Mouse (Mus musculus) liver (tissue): Measurements from ENCODE around the gene Gm42957.
A peak's percentile ranks its signal among the peaks of the same experiment; 100 is the strongest.
"Not testable (repeated sequence)": the region's sequence is repeated elsewhere in the genome, so short reads cannot be mapped to it uniquely, and the experiment has no call there.

Experiments
- DNase-seq: peaks from one replicate; pipeline ENCODE4 v3.0.0-alpha.2; 2020; ENCODE audit warnings: mixed read lengths

Gm42957 gene

DNA sequence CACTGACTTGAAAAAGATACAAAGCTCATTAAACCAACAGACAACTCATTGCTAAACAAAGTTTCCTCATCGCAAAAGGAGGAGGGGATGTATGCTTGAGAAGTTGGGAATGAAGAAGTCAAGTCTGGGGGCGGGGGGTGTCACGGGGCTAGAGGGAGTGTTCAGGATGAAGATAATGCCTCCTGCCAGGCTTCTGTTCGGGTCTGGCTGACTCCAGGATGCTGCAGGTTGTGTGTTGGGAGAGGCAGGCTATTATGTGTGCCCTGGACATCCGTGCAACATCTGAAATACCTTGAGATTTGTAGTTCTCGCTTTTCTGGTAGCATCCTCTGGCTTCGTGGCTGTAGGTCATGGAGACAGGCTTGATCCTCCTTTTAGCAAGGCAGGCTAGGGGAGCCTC is 43.2 kb downstream of the Gm42957 start:
- no peak for DNase-seq

DNA sequence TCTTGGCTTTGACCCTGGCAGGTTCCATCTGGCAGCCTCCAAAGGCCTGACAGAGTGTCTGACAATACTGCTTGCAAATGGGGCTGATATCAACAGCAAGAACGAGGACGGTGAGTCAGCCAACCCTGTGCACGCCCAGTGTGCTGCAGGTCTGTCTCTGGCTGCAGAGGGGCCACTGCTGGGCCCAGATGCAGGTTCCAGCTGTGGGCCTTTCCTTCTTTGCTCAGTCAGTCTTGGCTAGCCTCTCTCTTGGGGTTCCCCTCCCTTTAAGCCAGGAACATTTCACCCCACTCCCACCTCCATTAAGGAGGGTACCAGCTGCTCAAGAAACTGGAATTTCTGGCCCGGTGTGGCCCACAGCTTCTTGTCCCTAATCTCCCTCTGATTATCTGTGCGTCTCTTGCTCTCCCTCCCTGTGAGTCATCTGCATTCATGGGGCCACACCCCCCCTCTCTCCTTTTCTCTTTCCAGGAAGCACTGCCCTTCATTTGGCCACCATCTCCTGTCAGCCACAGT is 43.9 kb downstream of the Gm42957 start:
- no peak for DNase-seq

DNA sequence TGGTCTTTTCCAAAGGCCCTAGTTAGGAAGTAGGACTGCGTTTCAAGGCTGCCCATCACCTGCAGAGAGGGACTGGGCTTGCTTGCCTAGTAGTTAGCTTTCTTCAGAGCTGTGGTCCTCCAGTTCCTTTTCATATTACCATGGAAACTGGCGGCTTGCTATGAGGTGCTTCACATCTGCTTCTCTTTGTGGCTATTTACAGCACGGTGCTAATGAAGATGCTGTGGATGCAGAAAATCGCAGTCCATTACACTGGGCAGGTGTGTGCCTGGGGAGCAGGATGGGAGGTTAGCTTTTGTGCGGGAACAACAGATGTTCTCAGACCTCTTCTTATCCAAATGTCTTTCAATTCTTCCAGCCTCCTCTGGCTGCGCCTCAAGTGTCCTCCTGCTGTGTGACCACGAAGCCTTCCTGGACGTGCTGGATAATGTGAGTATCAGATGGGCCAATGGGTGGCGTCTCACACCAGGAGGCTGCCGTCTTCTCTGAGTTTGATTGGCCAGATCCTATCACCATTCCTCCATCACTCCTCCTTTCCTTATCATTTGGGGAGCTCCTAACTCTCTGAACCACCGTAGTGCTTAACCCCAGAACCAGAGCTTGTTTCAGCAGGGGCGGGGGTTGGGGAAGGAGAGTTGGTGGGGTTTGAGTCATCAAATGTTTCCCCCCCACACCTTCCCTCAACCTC is 45.1 kb downstream of the Gm42957 start:
- no peak for DNase-seq

DNA sequence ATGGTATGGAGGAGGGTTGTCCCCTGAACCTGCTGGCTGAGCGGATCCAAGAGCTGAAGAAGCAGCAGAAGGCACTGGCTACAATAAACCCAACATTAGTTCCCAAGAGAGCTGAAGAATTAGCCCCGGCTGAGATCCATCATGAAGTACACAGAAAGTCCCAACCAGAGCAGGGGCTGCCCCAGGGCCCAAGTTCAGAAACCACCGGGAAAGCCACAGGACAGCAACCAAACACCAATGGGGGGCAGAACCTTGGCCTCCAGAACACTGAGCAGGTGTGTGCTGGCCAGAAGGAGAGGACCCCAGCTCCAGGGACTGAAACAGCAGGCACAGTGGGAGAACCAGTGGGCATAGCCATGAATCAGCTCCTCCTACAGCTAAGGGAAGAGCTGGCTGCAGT is 48.2 kb downstream of the Gm42957 start:
- no peak for DNase-seq

DNA sequence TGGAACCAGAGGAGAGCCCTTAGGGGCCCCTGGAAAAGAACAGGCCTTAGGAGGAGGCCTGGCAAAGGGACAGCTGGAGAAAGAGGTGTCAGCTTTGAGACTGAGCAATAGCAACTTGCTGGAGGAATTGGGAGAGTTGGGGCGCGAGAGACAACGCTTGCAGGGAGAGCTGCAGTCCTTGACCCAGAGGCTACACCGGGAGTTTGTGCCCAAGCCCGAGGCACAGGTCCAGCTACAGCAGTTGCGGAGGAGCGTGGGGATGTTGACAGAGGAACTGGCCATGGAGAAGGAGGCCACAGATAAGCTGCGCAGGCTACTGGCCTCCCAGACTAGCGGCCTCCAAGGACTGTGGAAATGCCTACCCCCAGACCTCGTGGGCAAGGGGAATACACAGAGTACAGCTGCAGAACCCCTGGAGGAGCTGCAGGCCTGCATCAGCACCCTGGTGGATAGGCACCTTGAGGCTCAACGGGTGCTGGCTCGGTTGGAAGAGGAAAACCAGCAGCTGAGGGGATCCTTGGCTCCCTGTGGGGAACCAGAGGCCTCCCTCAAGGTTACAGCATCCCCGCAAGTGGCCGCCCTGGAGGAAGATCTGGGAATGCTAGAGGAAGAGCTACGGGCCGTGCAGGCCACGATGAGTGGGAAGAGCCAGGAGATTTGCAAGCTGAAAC is 49.0 kb downstream of the Gm42957 start:
- DNase-seq = no peak

DNA sequence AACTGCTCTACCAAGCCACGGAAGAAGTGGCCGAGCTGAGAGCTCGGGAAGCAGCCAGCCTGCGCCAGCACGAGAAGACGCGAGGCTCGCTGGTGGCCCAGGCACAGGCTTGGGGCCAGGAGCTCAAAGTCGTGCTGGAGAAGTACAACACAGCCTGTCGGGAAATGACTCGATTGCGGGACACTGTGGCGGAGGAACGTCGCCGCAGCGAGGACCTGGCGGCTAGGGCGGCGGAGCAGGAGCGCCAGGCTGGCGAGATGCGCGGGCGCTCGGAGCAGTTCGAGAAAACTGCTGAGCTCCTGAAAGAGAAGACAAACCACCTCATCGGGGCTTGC is 49.5 kb downstream of the Gm42957 start:
- DNase-seq = no peak

DNA sequence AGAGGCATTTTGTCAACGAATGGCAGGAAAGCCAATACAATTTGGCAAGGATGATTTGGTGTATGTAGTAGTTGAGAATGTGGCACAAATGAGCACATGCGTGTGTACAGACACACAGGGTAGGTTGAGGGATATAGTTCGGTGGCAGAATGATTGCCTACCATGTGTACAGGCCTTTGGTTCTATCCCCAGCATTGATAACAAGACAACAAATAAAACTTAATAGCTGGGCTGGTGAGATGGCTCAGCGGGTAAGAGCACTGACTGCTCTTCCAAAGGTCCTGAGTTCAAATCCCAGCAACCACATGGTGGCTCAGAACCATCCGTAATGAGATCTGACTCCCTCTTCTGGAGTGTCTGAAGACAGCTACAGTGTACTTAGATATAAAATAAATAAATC is 50.8 kb downstream of the Gm42957 start:
- DNase-seq = not testable (repeated sequence)

DNA sequence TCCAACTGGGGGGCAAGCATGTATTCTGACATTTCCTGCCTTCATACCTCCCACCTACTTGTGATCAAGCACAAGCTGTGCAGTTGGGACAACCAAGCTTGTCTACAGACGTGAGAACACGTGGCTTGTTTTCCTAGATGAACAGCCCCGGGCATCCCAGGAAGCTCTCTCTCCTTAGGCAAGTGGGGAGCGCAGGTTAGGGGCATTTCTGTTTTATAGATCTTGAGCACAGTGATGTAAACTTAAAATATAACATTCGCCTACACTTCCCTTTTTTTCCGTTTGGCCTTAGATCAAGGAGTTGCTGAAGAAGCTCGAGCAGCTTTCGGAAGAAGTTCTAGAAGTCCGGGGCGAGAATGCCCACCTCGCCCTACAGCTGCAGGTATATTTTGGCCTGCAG is 53.6 kb downstream of the Gm42957 start:
- no peak for DNase-seq

DNA sequence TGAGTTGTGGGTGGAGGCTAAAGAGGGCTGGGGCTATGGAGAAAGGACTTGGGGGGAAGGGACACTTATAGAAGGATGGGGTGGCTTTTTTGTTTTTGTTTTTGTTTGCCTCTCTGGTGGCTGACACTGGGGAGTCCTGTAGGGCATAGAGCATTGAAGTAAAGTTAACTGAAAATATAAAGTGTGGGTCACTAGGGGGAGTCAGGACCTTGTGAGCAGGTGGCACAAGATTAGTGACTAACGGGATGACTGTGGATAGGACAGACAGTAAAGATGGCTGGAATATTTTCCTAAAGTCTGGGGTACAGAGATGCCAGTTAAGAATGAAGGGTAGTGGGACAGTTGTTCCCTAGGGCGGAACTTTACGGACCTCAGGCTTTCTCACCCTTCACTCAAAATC is 55.0 kb downstream of the Gm42957 start:
- no peak for DNase-seq

DNA sequence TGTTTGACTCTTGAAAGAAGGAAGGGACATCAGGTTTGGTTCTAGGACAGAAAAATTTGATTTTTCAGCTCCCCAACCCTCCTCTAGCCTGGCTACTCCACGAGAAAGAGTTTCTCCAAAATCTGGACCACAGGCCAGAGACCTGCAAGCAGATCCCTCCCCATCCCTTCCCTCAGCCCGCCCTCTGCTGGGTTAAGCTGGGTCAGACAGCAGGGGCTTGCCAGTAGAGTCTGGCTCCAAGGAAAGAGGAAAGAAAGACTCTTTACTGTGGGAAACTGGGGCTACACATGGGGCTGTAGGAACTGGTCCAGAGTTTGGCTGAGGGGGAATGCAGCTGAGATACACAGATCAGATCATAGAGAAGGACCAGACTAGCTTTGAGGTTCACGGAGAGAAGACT is 57.2 kb downstream of the Gm42957 start:
- DNase-seq = peak; percentile 42

DNA sequence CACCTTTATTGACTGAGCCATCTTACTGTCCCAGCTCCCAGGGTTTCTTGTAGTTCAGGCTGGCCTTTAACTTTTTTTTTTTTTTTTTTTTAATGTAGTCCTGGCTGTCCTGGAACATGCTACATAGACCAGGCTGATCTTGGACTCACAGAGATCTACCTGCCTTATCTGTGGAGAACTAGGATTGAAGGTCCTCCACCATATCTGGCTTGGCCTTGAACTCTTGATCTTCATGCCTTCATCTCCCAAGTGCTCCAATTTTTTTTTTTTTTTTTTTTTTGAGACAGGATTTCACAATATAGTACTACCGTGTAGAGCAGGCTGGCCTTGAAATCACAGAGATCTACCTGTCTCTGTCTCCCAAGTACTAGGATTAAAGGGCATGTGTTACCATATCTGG is 58.3 kb downstream of the Gm42957 start:
- DNase-seq = no peak

DNA sequence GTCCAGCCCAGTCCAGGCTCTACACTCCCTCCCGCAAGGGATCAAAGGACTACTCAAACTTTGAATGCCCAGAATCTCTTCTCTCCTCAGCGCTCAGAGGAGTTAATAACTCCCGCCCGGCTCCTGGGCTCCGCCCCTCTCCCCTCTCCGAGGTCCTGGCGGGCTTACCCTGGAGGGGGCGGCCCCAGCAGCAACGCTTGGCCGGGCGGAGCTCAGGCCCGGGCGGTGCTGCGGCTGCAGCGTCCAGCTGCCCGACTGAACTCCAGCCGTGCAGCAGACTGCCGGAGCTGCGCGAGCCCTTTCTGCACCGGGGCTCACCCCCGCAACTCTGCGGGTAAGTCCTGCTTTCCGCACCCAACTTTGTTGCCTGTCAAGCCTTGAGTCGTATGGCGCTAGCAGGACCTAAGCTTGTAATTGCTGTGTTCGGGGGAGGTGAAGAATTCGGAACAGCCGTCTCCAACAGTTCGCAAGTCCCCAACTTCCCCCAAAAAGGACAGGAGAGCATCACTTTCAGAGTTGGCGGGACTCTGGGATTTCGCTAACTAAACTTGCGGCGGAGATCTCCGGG is 61.0 kb downstream of the Gm42957 start, which contains the start of gene Pias3:
TSS of gene Pias3 (plus strand) at position 187 of the 568 bp plus-strand sequence.
- peak; percentile 88 for DNase-seq

DNA sequence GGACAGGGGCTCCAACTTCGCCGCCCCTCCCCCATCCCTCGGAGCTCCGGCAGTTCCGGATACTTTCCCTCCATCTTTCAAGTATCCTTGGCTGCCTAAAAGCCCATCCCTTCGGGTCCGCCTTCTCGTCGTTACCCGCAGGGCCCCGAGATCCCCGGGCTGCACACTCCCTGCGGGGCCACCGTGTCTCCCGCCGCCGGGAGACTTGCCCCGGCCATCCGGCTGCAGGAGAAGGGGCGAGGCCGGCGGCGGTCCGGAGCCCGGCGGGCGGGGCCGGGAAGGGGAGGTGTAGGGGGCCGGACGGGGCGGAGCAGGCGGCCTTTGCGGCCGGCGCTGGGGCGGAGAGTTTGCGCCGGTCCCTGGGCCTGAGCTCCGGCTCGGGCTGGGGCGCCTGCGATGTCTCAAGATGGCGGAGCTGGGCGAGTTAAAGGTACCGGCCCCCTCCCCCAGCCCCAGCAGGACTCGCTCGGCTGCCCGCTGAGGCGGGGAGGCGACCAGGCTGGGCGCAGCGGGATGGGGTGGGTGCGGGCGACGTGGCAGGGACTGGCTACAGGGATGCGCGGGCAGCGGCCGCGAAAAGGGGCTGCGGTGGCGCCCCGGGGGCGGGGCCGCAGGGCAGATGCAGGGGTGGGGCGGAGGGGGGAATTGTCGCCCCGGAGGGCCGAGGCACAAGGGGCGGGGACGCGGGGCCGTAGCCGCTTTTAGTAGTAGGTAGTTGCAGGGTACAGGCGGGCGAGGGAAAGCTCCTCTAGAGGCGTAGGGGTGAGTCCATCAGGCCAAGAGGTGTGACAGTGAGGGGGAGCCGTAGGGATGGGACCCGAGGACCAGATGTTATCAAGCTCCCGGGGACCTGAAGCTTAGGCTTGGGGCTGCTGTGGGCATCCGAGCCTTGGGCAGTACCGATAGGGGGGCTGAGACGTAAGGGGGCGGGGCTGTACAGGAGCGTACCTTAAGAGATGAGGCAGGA is 61.8 kb downstream of the Gm42957 start:
- peak; percentile 91 for DNase-seq

DNA sequence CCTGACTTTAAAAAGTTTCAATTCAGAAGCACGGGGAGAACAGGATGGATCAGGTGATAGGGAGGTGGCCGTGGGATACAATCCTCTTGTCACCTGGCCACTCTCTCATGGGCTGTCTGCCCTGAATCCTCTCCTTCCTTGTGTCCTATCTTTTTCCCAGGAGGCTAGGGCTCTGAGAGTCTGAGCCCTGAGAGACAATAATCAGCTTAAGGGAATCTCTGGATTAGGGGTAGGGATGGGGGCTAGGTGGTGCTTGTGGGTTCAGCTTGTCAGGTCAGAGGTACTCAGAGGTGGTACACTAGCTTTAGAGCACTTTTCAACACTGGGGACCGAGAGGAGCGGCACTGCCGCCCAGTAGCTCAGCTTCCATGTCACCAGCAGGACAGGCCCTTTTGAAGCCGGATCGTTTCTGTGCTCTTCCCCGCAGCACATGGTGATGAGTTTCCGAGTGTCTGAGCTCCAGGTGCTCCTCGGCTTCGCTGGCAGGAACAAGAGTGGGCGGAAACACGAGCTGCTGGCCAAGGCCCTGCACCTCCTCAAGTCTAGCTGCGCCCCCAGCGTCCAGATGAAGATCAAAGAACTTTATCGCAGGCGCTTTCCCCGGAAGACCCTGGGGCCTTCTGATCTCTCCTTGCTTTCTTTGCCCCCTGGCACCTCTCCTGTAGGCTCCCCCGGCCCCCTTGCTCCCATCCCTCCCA is 63.9 kb downstream of the Gm42957 start:
- DNase-seq = no peak

DNA sequence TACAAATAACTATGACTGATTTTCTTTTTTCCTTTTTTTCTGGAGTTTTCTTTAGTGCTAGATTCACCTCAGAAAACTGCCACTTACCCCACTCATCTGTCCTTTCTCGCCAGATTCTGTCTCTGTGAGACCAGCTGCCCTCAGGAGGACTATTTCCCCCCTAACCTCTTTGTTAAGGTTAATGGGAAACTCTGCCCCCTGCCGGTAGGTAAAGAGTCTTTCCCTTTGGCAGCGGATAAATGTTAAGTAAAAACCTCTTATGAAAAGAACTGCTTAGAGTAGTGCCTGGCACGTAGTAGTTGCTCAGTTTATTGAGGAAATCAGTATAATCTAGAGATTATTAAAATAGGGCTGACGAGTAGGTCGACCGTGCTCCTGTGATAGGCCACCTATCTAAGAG is 65.1 kb downstream of the Gm42957 start:
- peak; percentile 38 for DNase-seq

DNA sequence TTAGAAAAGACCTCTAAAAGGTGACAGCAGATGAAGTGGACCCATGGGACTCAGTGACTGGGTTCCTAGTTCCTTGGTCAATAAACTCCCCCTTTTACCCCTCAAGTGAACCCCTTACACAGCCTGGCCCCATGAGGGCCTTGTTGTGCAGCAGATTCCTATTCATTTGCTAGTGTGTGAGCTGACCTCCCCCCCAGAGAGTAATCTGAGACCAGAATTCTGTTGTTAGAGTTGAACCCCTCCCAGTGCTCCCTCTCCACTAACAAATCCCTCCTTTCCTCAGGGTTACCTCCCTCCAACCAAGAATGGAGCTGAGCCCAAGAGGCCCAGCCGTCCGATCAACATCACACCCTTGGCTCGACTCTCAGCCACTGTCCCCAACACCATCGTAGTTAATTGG is 65.7 kb downstream of the Gm42957 start:
- DNase-seq = no peak
